Mouse (Mus musculus) layer of hippocampus, postnatal 14 days (tissue): ENCODE results near the gene Mbtd1. TPM values are rescaled to one million over a fixed set of nuclear protein-coding genes. Genes with fewer than 3 reads are reported as not detected.

ENCODE experiments used
- DNase-seq, 2 experiments: peaks; one replicate each; pipeline ENCODE4 v3.0.0; 2021 to 2022; ENCODE audit warnings: low spot score in 2 of 2, mixed read lengths in 1 of 2
- total RNA-seq, 2 experiments: library from RNA; stranded (reverse); gene quantifications; 2 replicates each; pipeline ENCODE4 v1.2.3; 2021

The Mbtd1 gene
- total RNA-seq, 2 experiments from 2014 or later = 34.8 to 36.8 TPM

DNA sequence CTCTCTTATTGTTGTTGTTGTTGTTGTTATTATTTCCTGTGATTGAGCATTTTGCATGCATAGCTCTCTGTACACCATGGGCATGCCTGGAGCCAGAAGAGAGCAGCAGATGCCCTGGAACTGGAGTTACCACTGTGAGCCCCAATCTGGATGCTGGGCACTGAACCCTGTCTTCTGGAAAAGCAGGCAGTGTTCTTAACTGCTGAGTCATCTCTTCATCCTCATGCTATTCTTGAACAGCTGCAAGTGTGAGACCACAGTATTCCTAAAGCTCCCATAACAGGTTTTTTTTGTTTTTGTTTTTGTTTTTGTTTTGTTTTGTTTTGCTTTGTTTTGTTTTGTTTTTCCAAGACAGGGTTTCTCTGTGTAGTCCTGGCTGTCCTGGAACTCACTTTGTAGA is 100.6 kb downstream of the Mbtd1 start:
- no peak for DNase-seq

DNA sequence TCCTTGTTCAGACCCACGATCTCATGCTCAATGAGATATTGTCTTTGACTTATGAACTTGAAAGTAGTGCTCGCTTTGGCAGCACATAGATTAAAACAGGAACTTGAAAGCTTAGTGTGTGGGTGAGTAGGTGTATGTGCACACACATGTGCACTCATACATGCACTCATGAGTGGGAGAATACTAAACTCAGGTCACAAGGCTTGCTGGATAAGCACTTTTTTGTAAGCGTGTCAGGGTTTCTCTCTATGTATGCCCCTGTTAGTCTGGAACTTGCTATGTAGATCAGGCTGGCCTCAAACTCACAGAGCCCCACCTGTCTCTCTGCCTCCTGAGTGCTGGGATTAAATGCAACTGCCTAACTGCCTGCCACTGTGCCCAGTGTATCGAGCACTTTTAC is 101.4 kb downstream of the Mbtd1 start:
- no peak for DNase-seq

DNA sequence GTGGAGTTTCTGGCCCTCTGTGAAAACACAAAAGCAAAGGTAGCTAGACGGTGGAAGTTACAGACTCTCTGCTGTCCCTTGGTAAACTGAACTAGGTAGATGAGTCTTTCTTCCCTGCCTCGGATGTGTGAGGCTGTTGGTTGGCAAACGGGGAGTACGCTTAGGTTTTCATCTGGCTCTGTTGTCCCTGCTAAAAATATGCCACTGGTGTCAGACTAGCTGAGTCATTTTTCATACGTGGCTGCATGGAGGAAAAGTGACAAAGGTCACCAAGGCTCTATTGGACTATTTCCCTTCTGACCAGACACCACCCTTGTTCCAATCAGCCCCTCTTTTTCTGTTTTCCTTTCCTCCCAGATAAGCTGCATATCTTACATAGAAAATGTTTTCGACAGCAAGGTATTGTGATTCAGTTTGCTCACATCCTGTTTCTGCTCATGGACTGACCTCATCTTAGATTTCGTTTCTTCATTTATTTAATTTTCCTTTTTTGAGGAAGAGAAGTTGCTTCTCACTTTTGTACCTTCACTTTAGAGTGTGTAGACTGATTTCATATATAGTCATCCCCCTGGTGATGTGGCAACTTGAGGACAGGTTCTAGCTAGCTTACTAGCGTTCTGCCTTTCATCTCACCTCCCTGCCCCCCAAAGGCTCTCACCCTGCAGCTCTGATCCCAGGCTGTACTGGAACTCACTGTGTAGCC is 102.1 kb downstream of the Mbtd1 start:
- DNase-seq = no peak

DNA sequence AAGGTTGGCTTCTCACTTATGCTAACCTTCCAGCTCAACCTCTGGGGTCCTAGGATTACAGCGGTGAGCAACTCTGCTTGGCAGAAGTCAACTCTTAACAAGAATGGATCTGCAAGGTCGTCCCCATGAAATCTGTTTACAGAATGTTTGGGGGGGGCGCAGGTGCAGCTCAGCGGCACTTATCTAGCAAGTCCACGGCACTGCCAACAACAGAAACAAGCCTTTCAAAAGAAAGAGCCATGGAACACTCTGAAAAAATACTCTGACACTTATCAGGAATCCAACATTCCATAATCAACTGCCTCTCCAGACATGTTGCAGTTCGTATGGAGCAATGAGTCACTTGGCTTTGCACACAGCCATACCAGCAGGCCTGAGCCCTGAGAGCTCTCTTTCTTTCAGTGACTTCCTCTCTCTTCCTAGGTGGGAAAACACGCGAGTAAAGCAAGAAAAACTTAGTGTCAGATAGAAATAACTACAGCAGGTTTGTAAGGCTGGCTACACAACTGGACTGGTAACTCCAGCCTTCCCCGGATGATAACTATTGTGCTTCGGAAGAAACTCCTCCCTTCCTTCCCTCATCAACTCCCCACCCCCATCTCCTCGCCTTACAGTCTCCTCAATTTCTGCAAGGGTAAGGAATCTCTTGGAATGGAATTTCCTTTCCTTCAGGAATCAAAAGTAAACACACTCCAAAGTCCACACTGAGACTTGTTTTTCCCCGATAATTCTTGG is 102.8 kb downstream of the Mbtd1 start:
- DNase-seq = no peak

DNA sequence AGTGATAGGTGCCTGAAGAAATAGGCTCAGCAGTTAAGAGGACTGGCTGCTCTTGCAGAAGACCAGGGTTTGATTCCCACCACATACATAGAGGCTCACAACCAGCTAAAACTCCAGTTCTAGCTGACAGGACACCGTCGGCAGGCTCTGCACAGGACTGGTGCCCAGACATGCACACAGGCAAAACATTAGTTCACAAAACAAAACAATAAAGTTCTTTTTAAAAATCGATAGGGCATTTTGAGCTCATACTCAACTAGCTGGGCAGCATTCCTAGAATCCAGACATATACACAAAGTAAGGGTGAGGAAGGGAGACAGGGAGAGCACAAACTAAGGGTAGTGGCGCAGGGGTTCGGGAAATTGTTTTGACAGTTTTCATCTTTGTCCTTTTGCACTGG is 108.9 kb downstream of the Mbtd1 start:
- no peak for DNase-seq

DNA sequence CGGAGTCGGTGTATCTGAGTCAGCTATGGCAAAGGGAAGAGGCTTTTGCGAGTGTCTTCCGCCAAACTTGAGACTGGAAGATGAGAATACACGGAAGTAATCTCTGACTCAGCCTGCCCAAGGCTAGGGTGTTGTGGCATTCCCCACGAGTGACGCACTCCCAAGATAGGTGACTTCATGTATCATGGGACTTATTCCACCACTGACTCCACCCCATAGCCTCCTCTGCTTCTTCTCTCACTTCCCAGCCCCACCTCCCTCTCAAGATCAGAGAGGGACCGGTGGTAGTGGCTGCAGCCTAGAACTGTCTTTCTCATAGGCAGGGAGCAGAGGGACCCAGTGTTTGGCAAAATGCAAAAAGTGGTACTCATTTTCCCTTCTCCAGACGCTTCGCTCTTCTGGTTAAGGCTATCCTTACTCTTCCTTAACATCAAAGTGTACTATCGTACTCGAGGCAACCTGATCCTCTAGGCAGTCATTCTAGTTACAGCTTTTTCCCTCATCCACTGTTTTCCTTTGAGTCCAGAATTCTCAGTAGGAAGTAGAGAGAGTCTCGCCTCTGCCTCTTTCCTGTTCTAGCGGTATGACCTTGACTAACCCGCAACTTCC is 109.6 kb downstream of the Mbtd1 start:
- peak; percentile 51 to 67 for DNase-seq

DNA sequence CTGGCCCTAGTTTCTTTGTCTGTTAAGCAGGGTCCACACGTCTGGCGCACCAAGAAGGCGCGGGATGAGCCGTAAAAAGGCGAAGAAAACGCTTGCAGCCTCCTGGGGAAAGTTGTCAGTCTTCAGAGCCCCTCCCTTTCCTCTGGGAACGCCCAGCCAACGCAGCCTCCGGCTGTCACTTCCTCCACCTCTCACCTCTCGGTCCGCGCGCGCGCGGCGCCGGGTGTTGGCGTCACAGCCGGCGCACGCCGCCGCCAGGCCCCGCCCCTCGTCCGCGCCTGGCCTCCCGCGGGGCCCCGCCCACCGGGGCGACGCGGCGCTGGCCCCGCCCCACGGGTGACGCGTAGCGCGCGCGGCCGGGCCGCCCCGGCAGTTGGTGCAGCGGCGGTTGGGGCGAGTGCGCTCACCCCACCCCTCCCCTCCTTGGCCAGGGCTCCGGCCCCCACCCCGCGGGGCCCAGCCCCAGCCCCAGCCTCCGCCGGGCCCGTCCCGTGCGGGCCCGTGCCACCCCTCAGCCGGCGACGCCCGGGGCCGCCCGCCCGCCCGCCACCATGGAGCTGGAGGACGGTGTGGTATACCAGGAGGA is 110.2 kb downstream of the Mbtd1 start, which contains the start of gene Spag9:
TSS of gene Spag9 (plus strand) at position 372 of the 586 bp plus-strand sequence.
- DNase-seq = peak; percentile 87 to 92

Other genes starting within 250 kb of the Mbtd1 start
- 10 to 100 TPM; 23.3 to 25.8 TPM for gene Utp18, start 86 bp upstream of the Mbtd1 start, total RNA-seq
- 100 to 1,000 TPM; 147 to 156 TPM for gene Nme2, start 70.4 kb downstream of the Mbtd1 start, total RNA-seq
- gene Gm20390, start 82.4 kb downstream of the Mbtd1 start, total RNA-seq = 100 to 1,000 TPM; 125 to 129 TPM
- 10 to 100 TPM; 87.7 to 92.8 TPM for gene Nme1, start 82.7 kb downstream of the Mbtd1 start, total RNA-seq
- gene Spag9, start 110.2 kb downstream of the Mbtd1 start, total RNA-seq = 100 to 1,000 TPM; 218 to 238 TPM